Mouse (Mus musculus) mature B cell (primary cell): ENCODE measurements around the gene Srsf4.

Experiments used
- in situ Hi-C: fragments of 300-500 bp; cut with MboI; formaldehyde crosslinking; loops from 2 replicates; pipeline ENCODE4 v1.14.3; 2019

The Srsf4 gene

DNA sequence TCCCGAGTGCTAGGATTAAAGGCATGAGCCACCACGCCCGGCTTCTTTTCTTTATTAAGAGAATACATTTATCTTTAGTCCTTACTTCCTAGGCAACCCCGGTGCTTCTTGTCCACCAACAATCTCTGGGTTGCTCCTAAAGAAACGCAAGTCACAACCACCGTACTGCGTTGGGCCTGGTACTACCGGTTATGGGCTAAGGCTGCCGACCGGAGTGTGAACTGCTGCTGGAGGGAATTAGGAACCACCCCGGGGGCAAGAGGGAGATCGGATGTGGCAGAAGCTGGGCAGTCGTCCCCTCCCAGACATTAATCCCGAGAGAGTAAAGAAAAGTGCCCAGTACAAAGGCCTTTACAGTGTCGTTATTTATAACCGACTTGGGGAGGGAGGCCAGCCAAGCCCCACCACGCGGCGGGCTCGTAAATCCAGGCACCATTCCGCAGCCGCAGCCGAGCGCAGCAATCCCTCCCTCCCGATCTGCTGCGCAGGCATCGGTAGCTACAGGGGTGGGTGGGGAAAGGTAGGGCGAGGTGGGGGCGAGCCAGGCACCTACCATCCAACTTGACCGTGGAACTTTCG, 41.6 kb downstream of the Srsf4 start:
- in situ Hi-C loops, result no loop called here

GRCm38 (mm10) chr4:131915821-131916328, 42.5 kb downstream of the Srsf4 start:
- in situ Hi-C loops, result no loop called here

DNA sequence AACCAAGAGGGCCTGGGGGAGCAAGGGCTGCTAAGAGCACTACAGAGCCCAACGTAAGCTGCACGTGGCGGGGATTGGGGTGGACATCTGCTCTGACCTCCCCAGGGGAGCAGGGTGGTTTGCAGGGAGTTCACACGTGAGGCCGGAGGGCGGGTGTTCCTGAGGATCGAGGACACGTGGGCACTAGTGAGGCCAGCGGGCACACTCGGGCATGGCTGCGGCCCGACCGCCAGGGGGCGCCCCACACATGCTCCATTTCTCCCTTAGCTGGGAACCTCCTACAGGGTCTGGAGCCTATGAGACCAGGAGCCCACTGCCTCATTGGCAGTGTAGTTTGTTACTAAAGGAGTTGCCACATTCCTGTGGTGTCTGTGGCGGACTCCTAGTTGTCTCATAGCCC, 43.0 kb downstream of the Srsf4 start:
- in situ Hi-C loops, result no loop called here

- in situ Hi-C loops, result no loop called here
Measured at GRCm38 (mm10) chr4:131917010-131917555, 43.7 kb downstream of the Srsf4 start.

DNA sequence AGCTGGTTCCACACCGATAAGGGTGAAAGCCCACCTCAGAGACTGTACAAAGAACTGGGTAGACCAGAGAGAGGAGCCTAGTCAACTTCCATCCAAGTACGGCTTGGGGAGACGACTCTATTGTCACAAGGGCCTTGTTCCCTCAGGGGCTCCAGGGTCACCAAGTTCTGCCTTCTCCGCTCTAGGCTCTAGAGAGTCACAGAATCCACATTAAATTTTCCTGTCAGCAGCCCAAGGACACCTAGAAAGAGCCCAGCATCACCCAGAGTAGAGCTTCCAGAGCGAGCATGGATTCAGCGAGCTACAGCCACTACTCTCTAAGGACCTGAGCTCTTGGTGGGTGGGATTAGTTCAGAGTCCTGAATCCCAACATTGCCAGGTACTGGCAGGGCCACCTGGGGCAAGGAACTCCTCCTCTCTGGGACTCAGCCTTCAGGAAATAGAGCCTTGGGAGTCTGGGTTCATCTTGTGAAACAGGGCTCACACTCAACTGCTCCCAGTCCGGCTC, 44.7 kb downstream of the Srsf4 start:
- in situ Hi-C loops, result no loop called here

DNA sequence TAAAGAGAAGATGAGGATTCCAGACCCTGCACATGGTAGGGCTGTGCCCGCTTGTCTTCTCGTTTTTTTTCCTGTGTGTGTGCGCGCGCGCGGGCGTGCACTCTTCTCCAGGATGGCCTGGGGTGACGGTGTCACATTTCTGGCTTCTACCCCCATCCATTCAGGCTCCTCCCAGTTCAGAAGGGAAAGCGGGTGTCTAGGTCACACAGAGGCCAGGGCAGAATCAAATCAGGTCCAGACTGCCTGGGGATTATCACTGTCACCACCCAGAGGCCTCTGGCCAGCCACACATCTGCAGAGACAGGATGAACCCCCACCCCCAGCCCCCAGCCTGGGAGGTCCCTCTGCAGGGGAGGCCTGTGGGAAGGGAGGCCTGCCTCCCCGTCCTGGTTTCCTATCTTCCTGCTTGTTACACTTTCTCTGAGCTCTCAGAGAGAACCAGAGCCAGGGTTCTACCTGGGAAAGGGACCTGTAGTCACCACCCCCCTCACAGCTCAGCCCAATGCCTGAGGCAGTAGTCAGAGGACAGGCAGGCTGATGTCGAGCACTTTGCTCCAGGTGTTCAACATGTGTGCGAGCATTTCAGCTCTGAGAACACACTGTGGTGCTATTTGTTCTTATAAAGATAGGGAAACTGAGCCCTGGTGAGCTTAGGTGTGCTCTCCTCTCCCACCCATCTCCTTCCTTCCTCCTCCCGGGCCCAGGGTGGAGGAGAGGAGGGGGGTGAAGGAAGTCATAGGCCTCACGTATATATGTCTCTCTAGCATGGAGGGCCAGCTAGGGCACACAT, 45.5 kb downstream of the Srsf4 start:
- in situ Hi-C loops, result no loop called here

DNA sequence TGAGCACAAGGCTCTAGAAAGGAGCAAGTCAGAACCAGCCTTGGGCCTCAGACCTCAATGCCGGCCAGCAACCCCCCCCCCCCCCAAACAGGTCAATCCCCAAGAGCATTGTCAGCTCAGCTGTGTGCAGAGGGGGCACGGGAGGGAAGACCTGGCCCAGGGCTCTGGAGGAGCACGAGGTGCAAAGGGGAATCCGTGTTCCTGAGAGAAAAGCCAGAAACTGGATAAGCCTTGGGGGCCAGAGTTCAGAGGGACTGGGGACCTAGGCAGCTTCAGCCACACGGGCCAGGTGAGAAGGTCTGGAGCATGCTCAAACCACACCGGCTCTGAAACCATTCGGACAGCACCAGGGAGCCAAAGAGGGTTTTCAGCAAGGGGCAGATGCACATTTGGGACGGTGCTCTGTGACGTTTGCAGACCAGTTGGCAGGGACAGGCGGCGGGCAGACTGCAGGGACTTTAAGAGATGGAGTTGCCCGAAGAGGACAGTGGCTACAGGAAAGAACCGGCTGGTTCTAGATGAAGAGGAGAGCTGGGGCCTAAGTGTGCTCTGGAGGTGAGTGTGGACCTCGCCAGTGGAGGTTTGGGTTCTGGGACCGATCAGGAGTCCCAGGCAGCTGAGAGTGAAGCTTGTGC, 46.2 kb downstream of the Srsf4 start:
- in situ Hi-C loops, result no loop called here

DNA sequence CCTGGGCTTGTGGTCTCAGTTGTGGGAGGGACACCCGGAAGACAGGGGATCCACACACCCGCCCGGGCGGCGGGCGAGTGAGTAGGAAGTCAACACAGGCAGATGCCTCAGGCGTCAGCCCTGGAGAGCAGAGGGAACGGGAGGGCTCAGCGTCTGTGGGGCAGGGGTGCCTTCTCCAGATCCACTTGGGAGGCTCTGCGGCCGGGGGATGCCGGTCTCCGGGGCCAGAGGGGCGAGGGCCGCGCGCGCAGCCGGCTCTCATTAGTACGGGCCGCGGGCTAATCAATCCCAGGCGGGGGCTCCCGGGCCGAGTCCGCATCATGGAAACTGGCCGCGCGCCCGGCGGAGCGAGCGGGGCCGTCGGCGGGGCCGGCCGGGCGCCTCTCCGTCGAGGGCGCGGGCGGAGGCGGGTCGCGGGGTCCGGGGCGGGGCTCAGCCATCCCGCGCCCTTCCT, 46.8 kb downstream of the Srsf4 start:
- in situ Hi-C loops, result no loop called here

DNA sequence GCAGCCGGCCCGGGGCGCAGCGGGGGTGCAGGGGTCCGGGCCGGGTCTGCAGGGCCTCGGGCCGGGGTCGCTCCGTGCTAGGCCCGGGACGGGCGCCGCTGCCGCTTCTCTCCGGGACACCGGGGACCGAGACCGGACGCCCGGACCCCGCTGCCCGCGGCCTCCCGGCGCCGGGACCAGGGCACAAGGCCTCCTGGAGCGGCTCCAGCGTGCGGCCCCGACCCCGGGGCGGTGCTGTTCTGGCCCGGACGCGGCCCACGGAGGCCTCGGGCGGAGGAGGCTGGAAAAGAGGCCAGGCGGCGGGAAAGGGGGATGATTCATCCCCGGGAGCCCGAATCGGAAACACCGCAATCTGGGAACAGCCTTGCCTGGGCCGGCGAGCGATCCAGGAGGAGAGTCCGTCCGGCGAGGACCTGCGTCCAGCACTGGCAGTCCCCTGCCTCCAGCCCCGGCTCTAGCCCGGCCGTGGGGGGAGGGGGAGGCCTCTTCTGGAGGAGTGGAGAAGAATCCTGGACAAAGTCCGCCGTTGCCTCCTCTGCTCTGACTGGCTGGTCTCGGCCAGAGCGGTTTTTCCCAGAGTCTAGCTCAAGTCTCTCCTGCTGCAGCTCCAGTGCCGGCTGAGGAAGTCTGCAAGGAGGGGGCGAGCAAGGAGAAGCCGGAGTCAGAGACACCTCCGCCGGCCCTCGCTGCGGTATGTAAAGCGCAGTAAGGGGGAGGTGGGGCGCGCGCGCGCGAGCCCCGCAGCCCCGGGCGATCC, 47.4 kb downstream of the Srsf4 start:
- in situ Hi-C loops, result no loop called here

GRCm38 (mm10) chr4:131921461-131922346, 48.3 kb downstream of the Srsf4 start, which contains the start of gene Tmem200b:
TSS of gene Tmem200b (plus strand) at chr4:131921771.
- in situ Hi-C loops, result no loop called here

GRCm38 (mm10) chr4:131922404-131922803, 49.0 kb downstream of the Srsf4 start:
- in situ Hi-C loops, result no loop called here

DNA sequence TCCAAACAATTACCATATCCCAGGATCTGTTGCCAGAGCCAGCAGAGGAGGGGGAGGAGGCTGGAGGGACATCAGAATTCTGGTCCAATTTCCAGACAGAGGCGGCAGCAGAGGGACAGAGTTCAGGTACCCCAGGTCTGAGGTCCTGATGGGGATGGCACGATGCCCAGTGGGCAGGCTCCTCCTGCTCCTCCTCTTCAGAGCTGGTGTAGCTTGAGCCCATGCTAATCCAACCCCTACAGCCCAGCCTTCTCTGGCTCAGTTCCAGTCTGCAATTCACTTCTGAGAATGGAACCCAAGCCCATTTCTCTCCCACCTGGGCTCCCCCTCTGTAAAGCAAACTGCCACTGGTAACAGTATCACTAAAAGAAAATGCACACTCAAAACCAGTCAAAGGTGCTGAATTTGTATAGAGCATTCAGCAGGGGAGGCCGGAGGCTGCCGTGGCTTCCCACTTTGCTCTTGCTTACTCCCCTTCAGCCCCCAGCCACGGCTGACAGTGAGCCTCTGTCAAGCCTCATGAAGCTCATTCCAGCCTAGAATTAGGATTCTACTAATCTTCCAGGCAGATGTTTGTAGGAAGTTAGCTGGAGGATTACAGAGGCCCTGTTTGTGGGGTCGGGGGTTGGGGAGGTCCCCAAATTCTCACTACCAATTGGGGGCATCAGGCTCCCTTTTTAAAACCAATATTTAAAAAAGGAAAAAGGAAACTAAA, 50.8 kb downstream of the Srsf4 start:
- in situ Hi-C loops, result no loop called here

GRCm38 (mm10) chr4:131929146-131929545, 55.7 kb downstream of the Srsf4 start:
- in situ Hi-C loops, result no loop called here

- in situ Hi-C loops, result no loop called here
Measured at GRCm38 (mm10) chr4:131939459-131939858, 66.0 kb downstream of the Srsf4 start.

GRCm38 (mm10) chr4:131940846-131941245, 67.4 kb downstream of the Srsf4 start:
- in situ Hi-C loops, result no loop called here

- in situ Hi-C loops, result no loop called here
Measured at GRCm38 (mm10) chr4:131947848-131948247, 74.4 kb downstream of the Srsf4 start.

DNA sequence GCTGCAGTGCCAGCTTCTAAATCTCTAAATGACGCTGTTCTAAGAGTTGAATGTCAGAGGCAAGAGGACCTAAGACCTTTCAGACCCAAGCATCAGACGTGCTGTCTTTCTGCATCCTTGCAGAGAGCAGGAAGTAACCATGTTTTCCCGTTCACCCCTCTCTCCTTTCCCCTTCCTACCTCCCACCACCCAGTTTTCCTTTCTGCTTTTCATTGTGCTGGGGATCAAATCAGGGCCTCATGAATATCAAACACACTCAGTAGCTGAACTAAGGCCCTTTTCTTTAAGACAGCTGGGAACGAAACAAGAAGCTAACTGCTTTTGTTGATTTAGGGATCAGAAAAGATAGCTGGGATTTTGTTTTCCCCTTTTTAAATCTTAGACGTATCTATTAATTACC, 76.5 kb downstream of the Srsf4 start:
- in situ Hi-C loops, result no loop called here

DNA sequence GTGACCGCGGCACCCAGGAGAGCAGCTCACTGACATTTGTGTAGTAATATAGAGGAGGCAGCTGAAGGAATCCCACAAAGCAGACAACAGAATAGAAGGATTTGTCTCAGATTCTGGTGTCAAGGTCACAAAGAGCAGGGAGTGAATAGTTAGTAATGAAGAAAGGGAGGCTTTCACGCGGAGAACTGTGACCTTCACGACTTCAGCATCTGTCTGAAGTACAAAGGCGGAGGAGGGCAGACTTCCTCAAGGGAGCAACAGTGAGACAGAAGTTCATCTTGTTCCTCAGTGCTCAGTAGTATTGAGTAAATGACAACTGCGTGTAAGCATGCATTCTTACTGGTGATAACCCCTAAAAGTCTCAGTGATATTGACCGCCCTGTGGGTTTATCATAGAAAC, 77.2 kb downstream of the Srsf4 start:
- in situ Hi-C loops, result no loop called here
